Mouse (Mus musculus) liver, embryonic 12.5 days (tissue): ENCODE results near the gene Pcolce. TPM values are rescaled to one million over a fixed set of nuclear protein-coding genes. Genes with fewer than 3 reads are reported as not detected.
"Not testable (repeated sequence)": the region's sequence is repeated elsewhere in the genome, so short reads cannot be mapped to it uniquely, and the experiment has no call there.

Experiments used
- ATAC-seq: fragments of 200-750 bp; cut with Nextera tagmentation; 2 replicates; pipeline ENCODE4 v1.8.0; 2017; ENCODE audit warnings: moderate number of reproducible peaks, mild to moderate bottlenecking, moderate library complexity
- H3K27ac ChIP-seq: fragments of 300-500 bp; sonication (generic); 2 replicates; pipeline ENCODE4 v1.5.1; 2016; ENCODE audit warnings: mild to moderate bottlenecking
- H3K27me3 ChIP-seq: fragments of 300-500 bp; sonication (generic); replicated peaks from 2 replicates; pipeline ENCODE4 v1.6.1; 2016; ENCODE audit warnings: mild to moderate bottlenecking, moderate library complexity
- H3K36me3 ChIP-seq: fragments of 300-500 bp; sonication (generic); 2 replicates; pipeline ENCODE4 v1.6.1; 2016; ENCODE audit warnings: mild to moderate bottlenecking, moderate library complexity
- H3K4me1 ChIP-seq: fragments of 300-500 bp; sonication (generic); 2 replicates; pipeline ENCODE4 v1.6.1; 2016
- H3K4me2 ChIP-seq: fragments of 300-500 bp; sonication (generic); 2 replicates; pipeline ENCODE4 v1.6.1; 2016; ENCODE audit warnings: mild to moderate bottlenecking, moderate library complexity
- H3K4me3 ChIP-seq: fragments of 300-500 bp; sonication (generic); 2 replicates; pipeline ENCODE4 v1.5.1; 2016; ENCODE audit warnings: mild to moderate bottlenecking, moderate library complexity
- H3K9ac ChIP-seq: fragments of 300-500 bp; sonication (generic); 2 replicates; pipeline ENCODE4 v1.6.1; 2016; ENCODE audit warnings: mild to moderate bottlenecking, moderate library complexity
- H3K9me3 ChIP-seq: fragments of 300-500 bp; sonication (generic); replicated peaks from 2 replicates; pipeline ENCODE4 v1.6.1; 2016; ENCODE audit warnings: mild to moderate bottlenecking, moderate library complexity
- WGBS: fragments of 180-500 bp; shearing (Covaris S2); methylation state at CpG from one replicate; pipeline ENCODE4 v1.1.7; 2016; ENCODE audit not compliant: insufficient replicate concordance; 5-methylcytosine and 5-hydroxymethylcytosine counted together
- polyA plus RNA-seq: library from polyadenylated mRNA; unstranded; fragments of >200 nt; fragmentation: Nextera tagmentation; extraction: Ambion mirVana; gene quantifications from 2 replicates; pipeline ENCODE4 v1.2.1, GENCODE M21; 2016

Pcolce gene
- polyA plus RNA-seq, 1 experiment from 2014 or later = 22.1 TPM

DNA sequence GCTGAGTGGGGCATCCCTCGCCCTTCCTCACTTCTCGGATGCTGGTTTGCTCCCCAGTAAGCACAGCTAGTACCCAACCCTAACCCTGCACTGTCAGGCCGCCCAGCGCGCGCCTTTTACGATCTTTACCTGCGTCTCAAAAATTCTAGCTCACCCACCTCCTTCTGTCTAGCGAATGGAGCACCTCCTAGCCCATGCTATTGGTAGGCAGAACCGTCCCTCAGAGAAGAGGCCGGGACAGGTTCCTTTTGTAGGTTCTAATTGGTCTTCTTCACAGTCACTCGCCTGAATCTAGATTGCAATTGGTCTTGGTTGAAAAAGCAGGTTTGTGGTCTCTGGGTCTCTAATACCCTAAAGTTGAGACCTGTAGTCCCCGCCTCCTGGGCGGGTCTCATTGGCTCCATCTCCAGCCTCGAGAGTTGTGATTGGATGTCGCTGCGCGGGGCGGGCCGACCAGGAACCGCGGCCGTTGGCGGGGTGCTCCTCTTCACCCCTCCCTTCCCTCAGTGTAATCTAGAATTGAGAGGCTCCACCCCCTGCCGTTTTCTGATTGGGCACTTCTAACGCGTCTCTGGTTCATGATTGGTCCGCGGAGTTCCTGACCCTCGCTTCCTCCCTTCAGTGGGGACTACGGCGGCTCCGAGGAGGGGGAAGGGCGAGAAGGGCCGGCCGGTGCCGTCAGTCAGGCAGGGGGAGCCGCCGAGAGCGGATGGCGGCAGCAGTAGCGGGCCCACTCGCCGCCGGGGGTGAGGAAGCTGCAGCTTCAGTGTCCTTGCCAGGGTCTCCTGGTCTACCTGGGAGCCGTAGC, 15.1 kb upstream of the Pcolce start, which contains the start of the genes Fbxo24, Lrch4 and Gm20605:
Fbxo24 (minus strand) TSS at position 505 of the 808 bp plus-strand sequence.
Lrch4 (plus strand) TSS at position 624 of the 808 bp plus-strand sequence.
Gm20605 (plus strand) TSS at position 678 of the 808 bp plus-strand sequence.
- H3K4me2 ChIP-seq = peak within 1 kb of the TSS; percentile 93
- WGBS = under 1% methylated on average over 45 of the region's 46 CpGs
- H3K9me3 ChIP-seq = no peaks in the 10 kb centered on the region
- H3K27ac ChIP-seq = peak within 1 kb of the TSS; percentile 96
- ATAC-seq = peak; percentile 93
- H3K36me3 ChIP-seq = peaks cover 21% of the 10 kb centered on the region
- peak within 1 kb of the TSS; percentile 85 for H3K9ac ChIP-seq
- H3K4me3 ChIP-seq = peak within 1 kb of the TSS; percentile 84
- peaks cover 55% of the 10 kb centered on the region for H3K4me1 ChIP-seq
- H3K27me3 ChIP-seq = 0 out of 2 replicates have a peak, but pooled peaks cover 8% of the 10 kb centered on the region

DNA sequence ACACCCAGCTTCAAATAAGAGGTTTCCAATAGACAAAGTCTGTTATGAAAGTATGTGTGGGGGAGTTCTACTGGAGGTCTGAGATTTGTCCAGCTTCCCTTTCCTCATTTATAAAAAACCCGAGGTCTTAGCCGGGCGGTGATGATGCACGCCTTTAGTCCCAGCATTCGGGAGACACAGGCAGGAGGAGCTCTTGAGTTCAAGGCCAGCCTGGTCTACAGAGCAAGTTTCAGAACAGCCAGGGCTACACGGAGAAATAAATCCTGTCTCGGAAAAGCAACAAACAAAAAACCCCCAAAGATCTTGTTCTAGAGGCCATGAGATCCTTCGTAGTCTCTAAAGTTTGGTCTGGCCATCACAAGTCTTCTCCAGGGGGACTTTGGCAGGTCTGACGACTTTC, 14.4 kb upstream of the Pcolce start:
- Histone ChIP-seq H3K9ac (peak overlapping the region; percentile 78), H3K9me3 (no peaks in the 10 kb centered on the region), H3K4me1 (peaks cover 55% of the 10 kb centered on the region), H3K4me2 (peak overlapping the region; percentile 93), H3K27me3 (0 out of 2 replicates have a peak, but pooled peaks cover 9% of the 10 kb centered on the region), H3K36me3 (peaks cover 14% of the 10 kb centered on the region), H3K4me3 (peak overlapping the region; percentile 84), H3K27ac (peak overlapping the region; percentile 89)
- 3% methylated on average over 9 of the region's 9 CpGs for WGBS
- no peak for ATAC-seq

DNA sequence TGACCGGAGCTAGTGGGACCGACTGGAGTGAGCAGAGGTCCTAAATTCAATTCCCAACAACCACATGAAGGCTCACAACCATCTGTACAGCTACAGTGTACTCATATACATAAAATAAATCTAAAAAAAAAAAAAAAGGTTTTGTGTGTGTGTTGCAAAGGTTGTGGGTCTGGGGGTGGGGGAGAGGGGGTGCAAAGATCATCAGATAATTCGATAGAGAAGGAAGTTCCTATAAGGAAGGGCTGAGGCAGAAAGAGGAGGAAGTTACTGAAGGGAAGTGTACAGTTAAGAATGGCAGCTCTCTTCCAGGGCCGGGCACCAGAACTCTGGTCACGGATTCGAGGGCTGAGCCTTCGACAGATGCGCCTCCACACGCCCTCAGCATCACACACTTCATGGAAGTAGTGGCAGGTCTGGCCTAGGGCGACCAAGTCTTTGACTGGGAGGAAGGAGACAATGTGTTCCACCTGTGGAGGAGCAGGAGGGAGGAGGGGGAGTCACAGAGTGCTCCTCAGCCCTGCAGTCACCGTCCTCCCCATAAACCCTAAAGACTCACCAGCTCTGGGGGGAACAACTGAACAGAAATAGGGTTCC, 10.4 kb upstream of the Pcolce start:
- Histone ChIP-seq H3K27me3 (peaks cover 25% of the 10 kb centered on the region; the same call in 1 of the 2 replicates), H3K4me3 (no peak overlapping the region), H3K36me3 (no peaks in the 10 kb centered on the region), H3K9me3 (no peaks in the 10 kb centered on the region), H3K4me1 (peaks cover 19% of the 10 kb centered on the region), H3K27ac (no peak overlapping the region), H3K4me2 (no peak overlapping the region), H3K9ac (no peak overlapping the region)
- ATAC-seq = no peak
- WGBS = 34% methylated on average over 11 of the region's 11 CpGs

DNA sequence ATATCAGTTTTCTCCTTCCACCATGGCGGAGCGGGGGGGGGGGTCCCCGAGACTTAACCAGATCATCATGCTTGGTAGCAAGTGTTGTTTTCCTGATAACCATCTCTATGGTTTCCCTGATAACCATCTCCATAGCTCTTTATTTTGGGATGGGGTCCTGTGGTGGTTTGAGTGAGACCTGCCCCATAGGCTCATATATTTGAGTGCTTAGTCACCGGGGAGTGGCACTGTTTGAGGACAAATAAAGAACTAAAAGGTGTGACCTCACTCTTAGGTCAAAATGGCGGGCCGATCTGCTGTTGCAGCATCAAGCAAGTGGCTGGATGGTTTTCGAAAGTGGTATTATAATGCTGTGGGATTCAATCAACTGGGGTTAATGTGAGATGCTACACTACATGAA, 1.8 kb upstream of the Pcolce start:
- WGBS = 69% methylated on average over 7 of the region's 7 CpGs
- Histone ChIP-seq H3K36me3 (no peaks in the 10 kb centered on the region), H3K9me3 (no peaks in the 10 kb centered on the region), H3K27me3 (peaks cover 23% of the 10 kb centered on the region), H3K4me2 (no peak overlapping the region), H3K27ac (no peak overlapping the region), H3K9ac (no peak overlapping the region), H3K4me3 (no peak overlapping the region), H3K4me1 (peaks cover 30% of the 10 kb centered on the region)
- ATAC-seq = no peak

DNA sequence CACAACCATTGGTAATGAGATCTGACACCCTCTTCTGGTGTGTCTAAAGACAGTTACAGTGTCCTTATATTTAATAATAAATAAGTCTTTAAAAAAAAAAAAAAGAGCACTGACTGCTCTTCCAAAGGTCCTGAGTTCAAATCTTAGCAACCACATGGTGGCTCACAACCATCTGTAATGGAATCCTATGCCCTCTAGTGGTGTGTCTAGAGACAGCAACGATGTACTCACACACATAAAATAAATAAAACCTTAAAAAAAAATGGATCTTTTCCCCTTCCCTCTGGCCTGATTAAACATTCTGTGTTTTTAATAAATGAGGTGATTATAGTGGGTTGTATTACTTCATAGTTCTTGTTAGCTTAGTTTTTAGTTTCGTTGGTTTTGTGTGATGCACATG, 1.3 kb upstream of the Pcolce start:
- ATAC-seq = not testable (repeated sequence)

DNA sequence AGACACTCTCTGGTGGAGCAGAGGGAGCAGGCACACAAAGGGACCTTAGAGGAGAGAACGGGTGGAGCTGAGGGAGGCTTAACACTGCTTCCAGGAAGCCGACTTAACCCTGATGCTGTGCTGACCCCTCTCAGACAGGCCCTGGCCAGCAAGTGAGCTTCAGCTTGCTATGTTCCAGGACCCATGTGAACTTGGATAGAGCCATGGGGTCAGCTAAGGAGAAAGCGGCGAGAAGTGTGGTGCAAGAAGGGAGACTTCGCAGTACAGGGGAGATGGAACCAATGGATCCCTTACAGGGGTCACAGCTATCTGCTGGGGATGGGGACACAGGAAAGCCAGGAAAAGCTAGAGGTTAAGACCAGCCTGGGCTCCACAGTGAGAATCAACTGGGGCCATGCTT, 508 bp downstream of the Pcolce start:
- no peak overlapping the region for H3K9ac ChIP-seq
- H3K4me3 ChIP-seq = no peak overlapping the region
- H3K4me1 ChIP-seq = peaks cover 53% of the 10 kb centered on the region
- ATAC-seq = no peak
- 74% methylated on average over 5 of the region's 5 CpGs for WGBS
- no peaks in the 10 kb centered on the region for H3K9me3 ChIP-seq
- peaks cover 33% of the 10 kb centered on the region for H3K27me3 ChIP-seq
- H3K36me3 ChIP-seq = no peaks in the 10 kb centered on the region
- no peak overlapping the region for H3K4me2 ChIP-seq
- H3K27ac ChIP-seq = no peak overlapping the region

More for the DNA sequence above, 1.3 kb upstream of the Pcolce start:
- H3K9me3 ChIP-seq, H3K36me3 ChIP-seq, H3K4me2 ChIP-seq, H3K27ac ChIP-seq, H3K9ac ChIP-seq, H3K4me3 ChIP-seq: not testable (repeated sequence)
- 82% methylated on average over 2 of the region's 2 CpGs for WGBS
- peaks cover 22% of the 10 kb centered on the region for H3K27me3 ChIP-seq
- H3K4me1 ChIP-seq = peaks cover 35% of the 10 kb centered on the region

DNA sequence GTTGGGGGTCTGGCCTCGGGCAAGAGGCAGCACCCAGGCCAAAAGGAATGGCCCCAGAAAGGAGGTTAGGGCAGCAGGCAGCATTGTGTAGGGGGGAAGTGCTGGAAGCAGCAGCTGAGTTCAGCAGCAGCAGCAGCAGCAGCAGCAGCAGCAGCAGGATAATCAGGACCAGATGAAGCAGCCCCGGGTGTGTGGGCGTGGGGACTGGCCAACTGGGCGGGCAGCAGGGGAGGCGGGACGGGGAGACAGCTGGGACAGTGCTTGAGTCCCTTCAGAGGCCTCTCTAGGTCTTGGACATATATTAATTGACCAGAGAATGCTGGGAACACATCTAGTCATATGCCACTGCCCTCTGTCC, 2.4 kb downstream of the Pcolce start:
- Histone ChIP-seq H3K4me2 (peak overlapping the region; percentile 39), H3K4me3 (peak overlapping the region; percentile 7), H3K9ac (0 out of 2 replicates have a peak overlapping the region, but pooled peaks have one; percentile 2), H3K27ac (peak overlapping the region; percentile 59), H3K4me1 (peaks cover 53% of the 10 kb centered on the region), H3K27me3 (peaks cover 30% of the 10 kb centered on the region), H3K36me3 (peaks cover 12% of the 10 kb centered on the region), H3K9me3 (no peaks in the 10 kb centered on the region)
- 20% methylated on average over 6 of the region's 6 CpGs for WGBS
- ATAC-seq = no peak

DNA sequence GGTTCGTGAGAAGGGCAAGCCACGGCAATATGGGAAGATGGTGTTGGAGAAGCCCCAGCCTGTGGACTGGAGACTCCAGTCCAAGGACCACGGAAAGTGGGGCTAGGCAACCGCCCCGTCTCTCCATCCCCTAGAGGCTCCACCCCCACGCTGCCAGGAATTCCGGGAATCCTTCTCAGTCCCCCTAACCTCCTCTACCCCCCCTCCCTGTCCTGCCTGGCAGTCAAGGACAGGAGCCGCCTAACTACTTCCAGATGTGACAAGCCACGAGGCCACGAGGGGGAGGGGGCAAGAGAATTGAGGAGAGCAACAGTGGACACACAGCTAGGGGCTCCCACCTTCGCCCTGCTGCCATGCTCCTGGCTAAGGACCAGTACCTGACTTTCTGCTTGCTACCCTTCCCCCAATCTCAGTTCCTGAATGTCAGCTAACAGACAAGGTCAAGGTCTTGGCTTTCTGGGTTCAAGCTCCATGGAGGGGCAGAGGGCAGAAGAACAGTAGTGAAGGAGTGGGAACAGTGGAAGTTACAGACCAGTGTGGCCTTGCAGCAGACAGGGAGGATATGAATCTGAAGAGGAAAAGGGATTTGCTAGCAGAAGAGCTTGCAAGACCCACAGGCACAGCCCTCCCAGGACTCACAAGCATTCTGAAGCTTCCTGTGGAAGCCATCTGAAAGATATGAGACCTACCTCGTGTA, 2.9 kb downstream of the Pcolce start:
- Histone ChIP-seq H3K9me3 (no peaks in the 10 kb centered on the region), H3K36me3 (peaks cover 17% of the 10 kb centered on the region), H3K27ac (peak overlapping the region; percentile 59), H3K27me3 (peaks cover 30% of the 10 kb centered on the region), H3K4me1 (peaks cover 58% of the 10 kb centered on the region), H3K4me3 (peak overlapping the region; percentile 7), H3K4me2 (peak overlapping the region; percentile 39), H3K9ac (0 out of 2 replicates have a peak overlapping the region, but pooled peaks have one; percentile 2)
- WGBS = 33% methylated on average over 12 of the region's 12 CpGs
- no peak for ATAC-seq

DNA sequence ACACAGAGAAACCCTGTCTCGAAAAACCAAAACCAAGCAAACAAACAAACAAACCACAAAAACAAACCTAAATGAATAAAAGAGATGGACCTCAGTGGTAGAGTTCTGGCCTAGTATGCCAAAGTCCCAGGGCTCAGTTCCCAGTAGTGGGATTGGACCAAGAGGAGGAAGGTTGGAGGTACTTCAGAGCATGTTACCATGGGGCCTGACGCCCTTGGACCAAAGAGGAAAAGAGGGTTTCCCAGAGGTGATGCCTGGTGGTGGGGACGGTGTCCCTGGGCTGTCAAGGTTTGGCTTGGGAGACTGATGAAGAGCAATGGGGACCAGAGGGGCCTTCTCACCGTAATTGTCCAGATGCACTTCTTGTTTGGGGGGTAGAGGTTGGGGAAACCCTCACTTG, 3.5 kb downstream of the Pcolce start:
- H3K9ac ChIP-seq = no peak overlapping the region

DNA sequence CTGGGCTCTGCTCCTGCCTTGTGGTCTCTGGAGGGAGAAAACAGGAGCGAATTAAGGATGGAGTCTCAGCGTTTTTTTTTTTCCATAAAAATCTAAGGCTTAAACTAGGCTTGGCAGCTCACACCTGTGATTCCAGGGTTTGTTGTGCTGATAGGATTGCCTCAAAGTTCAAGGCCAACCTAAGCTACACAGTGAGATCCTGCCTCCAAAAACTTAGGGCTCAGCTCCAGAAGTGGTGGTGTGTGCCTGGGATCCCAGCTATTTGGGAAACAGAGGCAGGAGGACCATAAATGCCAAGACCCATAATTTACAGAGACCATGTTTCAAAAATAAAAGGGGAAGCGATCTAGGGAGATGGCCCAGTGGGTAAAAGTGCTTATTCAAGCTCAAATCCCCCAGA, 4.3 kb downstream of the Pcolce start:
- Histone ChIP-seq H3K4me1 (peaks cover 72% of the 10 kb centered on the region), H3K4me2 (no peak overlapping the region), H3K27me3 (peaks cover 30% of the 10 kb centered on the region), H3K4me3 (no peak overlapping the region), H3K27ac (no peak overlapping the region), H3K9me3 (no peaks in the 10 kb centered on the region), H3K36me3 (peaks cover 20% of the 10 kb centered on the region), H3K9ac (no peak overlapping the region)
- ATAC-seq = no peak
- 56% methylated on average over 3 of the region's 3 CpGs for WGBS

More for the DNA sequence above, 3.5 kb downstream of the Pcolce start:
- H3K36me3 ChIP-seq = peaks cover 20% of the 10 kb centered on the region
- 63% methylated on average over 4 of the region's 4 CpGs for WGBS
- H3K27me3 ChIP-seq = peaks cover 30% of the 10 kb centered on the region
- H3K9me3 ChIP-seq = no peaks in the 10 kb centered on the region
- H3K27ac ChIP-seq = no peak overlapping the region
- peaks cover 65% of the 10 kb centered on the region for H3K4me1 ChIP-seq
- no peak for ATAC-seq
- peak overlapping the region; percentile 7; the same call in 1 of the 2 replicates for H3K4me3 ChIP-seq
- peak overlapping the region; percentile 39 for H3K4me2 ChIP-seq

DNA sequence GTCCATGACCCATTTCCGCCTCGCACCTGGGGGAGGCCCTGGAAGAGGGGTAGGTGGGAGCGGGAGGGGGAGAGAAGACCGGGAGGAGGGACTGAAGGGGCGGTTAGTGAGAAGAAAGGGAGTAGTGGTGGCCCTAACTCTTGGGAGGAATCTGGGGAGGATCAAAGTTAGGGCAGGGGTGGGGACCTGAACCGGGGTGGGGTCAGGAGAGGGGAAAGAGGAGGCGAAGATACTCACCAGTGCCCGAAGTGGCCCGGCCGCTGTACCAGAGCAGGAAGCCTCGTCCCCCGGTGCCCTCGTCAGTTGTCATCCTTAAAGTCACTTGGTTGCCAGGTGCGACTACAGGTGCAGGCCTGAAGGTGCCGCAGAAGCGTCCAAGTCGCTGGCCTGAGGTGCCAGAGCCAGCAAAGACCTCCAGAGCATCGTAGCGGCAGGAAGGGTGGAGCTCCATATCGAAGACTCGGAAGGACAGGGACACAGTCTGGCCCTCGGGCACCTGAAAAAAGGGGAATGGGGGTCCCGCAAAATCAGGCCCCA, 4.9 kb downstream of the Pcolce start:
- Histone ChIP-seq H3K4me3 (no peak overlapping the region), H3K4me2 (peak overlapping the region; percentile 4), H3K9ac (no peak overlapping the region), H3K36me3 (peaks cover 20% of the 10 kb centered on the region), H3K9me3 (no peaks in the 10 kb centered on the region), H3K27ac (no peak overlapping the region), H3K27me3 (peaks cover 30% of the 10 kb centered on the region), H3K4me1 (peaks cover 76% of the 10 kb centered on the region)
- WGBS = 38% methylated on average over 23 of the region's 23 CpGs
- no peak for ATAC-seq
